Mouse (Mus musculus) G1E (cell line): Measurements from ENCODE around the gene Nr2f2. TPM values are rescaled to one million over a fixed set of nuclear protein-coding genes. Genes with fewer than 3 reads are reported as not detected.

ENCODE experiments used
- ATAC-seq: 2 replicates; pipeline ENCODE4 v1.8.0; 2016; ENCODE audit warnings: mild to moderate bottlenecking; ENCODE audit not compliant: insufficient number of reproducible peaks, poor library complexity, low FRiP score, severe bottlenecking; ENCODE audit errors: extremely low read depth
- DNase-seq: peaks from one replicate; pipeline ENCODE4 v3.0.0; 2012; ENCODE audit warnings: low spot score
- H3K27me3 ChIP-seq: 2 replicates; pipeline ENCODE4 v1.6.1; 2012; ENCODE audit warnings: mild to moderate bottlenecking, low read length, inconsistent platforms; ENCODE audit not compliant: insufficient read depth
- H3K36me3 ChIP-seq: replicated peaks from 2 replicates; pipeline ENCODE3; 2012; ENCODE audit warnings: mild to moderate bottlenecking, inconsistent platforms
- H3K4me1 ChIP-seq: 2 replicates; pipeline ENCODE4 v1.6.1; 2012; ENCODE audit warnings: low read depth, low read length, inconsistent platforms, mixed read lengths; ENCODE audit not compliant: insufficient read depth
- H3K4me3 ChIP-seq: 2 replicates; pipeline ENCODE4 v1.5.1; 2012; ENCODE audit warnings: low read depth, mild to moderate bottlenecking, inconsistent platforms, low read length, moderate library complexity, mixed read lengths
- H3K9me3 ChIP-seq: replicated peaks from 2 replicates; pipeline ENCODE4 v1.6.1; 2012; ENCODE audit warnings: inconsistent platforms
- CTCF ChIP-seq: IDR thresholded peaks from 2 replicates; pipeline ENCODE4 v1.5.1; 2012; ENCODE audit warnings: low read depth, low read length, inconsistent platforms, mixed read lengths
- GATA1 ChIP-seq: IDR thresholded peaks from 2 replicates; pipeline ENCODE4 v1.6.1; 2012; ENCODE audit warnings: borderline replicate concordance, low read length, inconsistent platforms, mixed read lengths
- GATA2 ChIP-seq: IDR thresholded peaks from 2 replicates; pipeline ENCODE4 v1.6.1; 2012; ENCODE audit warnings: low read depth, low read length, inconsistent platforms, borderline replicate concordance
- POLR2AphosphoS5 ChIP-seq: IDR thresholded peaks from 2 replicates; pipeline ENCODE4 v1.6.1; 2012; ENCODE audit warnings: low read depth, low read length, inconsistent platforms; ENCODE audit not compliant: insufficient replicate concordance
- TAL1 ChIP-seq: conservative IDR thresholded peaks from 2 replicates; pipeline ENCODE4 v1.6.1; 2012; ENCODE audit warnings: low read depth, low read length, inconsistent platforms, mixed read lengths
- polyA plus RNA-seq: library from polyadenylated mRNA; stranded (reverse); fragments of >175 nt; gene quantifications from 2 replicates; pipeline ENCODE4 v1.2.3, GENCODE M21; 2012
- total RNA-seq, 2 experiments: library from RNA; stranded (forward) in 1 of 2; stranded (reverse) in 1 of 2; fragments of 200-1000 nt in 1 of 2; fragments of >200 nt in 1 of 2; fragmentation: Nextera tagmentation in 1 of 2; gene quantifications; 2 replicates each; pipeline ENCODE4 v1.2.3; 2014 to 2017

Nr2f2 gene
- total and polyA plus RNA-seq, 3 experiments: 0.33 TPM; not detected in 2

GRCm38 (mm10) chr7:70326176-70327035, 40.1 kb downstream of the Nr2f2 start:
- no peak for TF ChIP-seq CTCF
- TF ChIP-seq GATA2: no peak
- no peak for TF ChIP-seq TAL1
- no peak for TF ChIP-seq POLR2AphosphoS5
- no peak for TF ChIP-seq GATA1
- no peaks in the 10 kb centered on the region for H3K27me3 ChIP-seq
- no peak for ATAC-seq
- H3K9me3 ChIP-seq: peaks cover 37% of the 10 kb centered on the region
- H3K36me3 ChIP-seq: no peaks in the 10 kb centered on the region
- H3K4me1 ChIP-seq: no peaks in the 10 kb centered on the region
- no peak for DNase-seq
- no peak overlapping the region for H3K4me3 ChIP-seq

- H3K4me3 ChIP-seq: no peak overlapping the region
- ATAC-seq: no peak
- TF ChIP-seq CTCF (no peak), GATA1 (no peak), POLR2AphosphoS5 (no peak), TAL1 (no peak), GATA2 (no peak)
- H3K9me3 ChIP-seq: peaks cover 28% of the 10 kb centered on the region
- H3K27me3 ChIP-seq: no peaks in the 10 kb centered on the region
- H3K36me3 ChIP-seq: no peaks in the 10 kb centered on the region
- DNase-seq: no peak
- no peaks in the 10 kb centered on the region for H3K4me1 ChIP-seq
Observed at GRCm38 (mm10) chr7:70325381-70325780, 41.2 kb downstream of the Nr2f2 start.

DNA sequence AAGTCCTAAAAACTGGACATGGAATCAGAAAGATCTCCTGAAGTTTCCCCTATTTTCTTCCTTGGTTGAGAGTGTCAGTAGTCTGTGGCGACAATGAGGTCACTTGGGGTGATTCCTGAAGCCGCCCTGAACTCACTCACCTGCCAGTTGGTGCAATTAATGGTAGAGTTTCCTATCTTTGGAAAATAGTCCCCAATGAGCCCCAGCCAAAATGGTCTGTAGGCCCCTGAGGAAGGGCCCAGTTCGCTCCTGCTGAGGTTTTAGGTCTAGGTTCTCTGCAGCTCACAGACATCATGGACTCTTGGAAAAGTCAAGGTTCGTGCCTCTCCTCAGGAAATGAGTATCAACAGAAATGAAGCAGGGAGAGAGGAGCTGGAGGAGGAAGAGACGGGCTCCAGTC, 42.0 kb downstream of the Nr2f2 start:
- peaks cover 24% of the 10 kb centered on the region for H3K9me3 ChIP-seq
- DNase-seq (no peak), ATAC-seq (no peak)
- TF ChIP-seq POLR2AphosphoS5: no peak
- TF ChIP-seq GATA1: no peak
- TF ChIP-seq TAL1: no peak
- TF ChIP-seq CTCF: no peak
- no peak for TF ChIP-seq GATA2
- H3K4me3 ChIP-seq: no peak overlapping the region
- H3K4me1 ChIP-seq: no peaks in the 10 kb centered on the region
- H3K27me3 ChIP-seq: no peaks in the 10 kb centered on the region
- no peaks in the 10 kb centered on the region for H3K36me3 ChIP-seq

GRCm38 (mm10) chr7:70324041-70324440, 42.5 kb downstream of the Nr2f2 start:
- ATAC-seq: no peak
- Histone ChIP-seq H3K36me3 (no peaks in the 10 kb centered on the region), H3K9me3 (peaks cover 23% of the 10 kb centered on the region), H3K4me1 (no peaks in the 10 kb centered on the region), H3K4me3 (no peak overlapping the region), H3K27me3 (no peaks in the 10 kb centered on the region)
- DNase-seq: no peak
- TF ChIP-seq TAL1: no peak
- TF ChIP-seq CTCF: no peak
- no peak for TF ChIP-seq GATA1
- TF ChIP-seq GATA2: no peak
- no peak for TF ChIP-seq POLR2AphosphoS5

- ATAC-seq (no peak), DNase-seq (no peak)
- Histone ChIP-seq H3K4me3 (no peak overlapping the region), H3K4me1 (no peaks in the 10 kb centered on the region), H3K27me3 (no peaks in the 10 kb centered on the region), H3K36me3 (no peaks in the 10 kb centered on the region), H3K9me3 (peaks cover 14% of the 10 kb centered on the region)
- TF ChIP-seq CTCF: no peak
- no peak for TF ChIP-seq POLR2AphosphoS5
- no peak for TF ChIP-seq TAL1
- TF ChIP-seq GATA2: no peak
- TF ChIP-seq GATA1: no peak
Observed at GRCm38 (mm10) chr7:70305716-70306115, 60.8 kb downstream of the Nr2f2 start.

DNA sequence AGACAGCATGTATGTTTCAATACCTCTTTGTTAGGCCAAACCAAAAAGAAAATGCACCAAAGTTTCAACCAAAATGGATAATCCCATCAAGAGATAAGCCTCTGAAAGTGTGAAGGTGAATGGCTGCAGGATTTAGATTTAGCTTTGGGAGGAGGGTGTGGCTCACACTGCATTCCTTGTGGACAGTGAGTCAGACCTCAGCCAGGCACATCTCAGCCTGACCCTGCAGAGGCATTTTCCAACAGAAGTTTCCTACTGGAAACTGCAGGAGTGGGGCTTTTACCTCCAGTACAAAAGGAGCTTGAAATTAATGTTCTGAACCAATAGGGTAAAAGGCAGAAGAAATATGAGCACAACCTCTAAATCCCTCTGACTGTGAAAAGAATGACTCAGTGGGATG, 62.1 kb downstream of the Nr2f2 start:
- peaks cover 15% of the 10 kb centered on the region for H3K9me3 ChIP-seq
- H3K36me3 ChIP-seq: no peaks in the 10 kb centered on the region
- TF ChIP-seq TAL1 (no peak), POLR2AphosphoS5 (no peak), GATA2 (no peak), CTCF (no peak), GATA1 (no peak)
- ATAC-seq (no peak), DNase-seq (no peak)
- no peaks in the 10 kb centered on the region for H3K4me1 ChIP-seq
- H3K27me3 ChIP-seq: no peaks in the 10 kb centered on the region
- H3K4me3 ChIP-seq: no peak overlapping the region
